In the genomic region with DNA sequence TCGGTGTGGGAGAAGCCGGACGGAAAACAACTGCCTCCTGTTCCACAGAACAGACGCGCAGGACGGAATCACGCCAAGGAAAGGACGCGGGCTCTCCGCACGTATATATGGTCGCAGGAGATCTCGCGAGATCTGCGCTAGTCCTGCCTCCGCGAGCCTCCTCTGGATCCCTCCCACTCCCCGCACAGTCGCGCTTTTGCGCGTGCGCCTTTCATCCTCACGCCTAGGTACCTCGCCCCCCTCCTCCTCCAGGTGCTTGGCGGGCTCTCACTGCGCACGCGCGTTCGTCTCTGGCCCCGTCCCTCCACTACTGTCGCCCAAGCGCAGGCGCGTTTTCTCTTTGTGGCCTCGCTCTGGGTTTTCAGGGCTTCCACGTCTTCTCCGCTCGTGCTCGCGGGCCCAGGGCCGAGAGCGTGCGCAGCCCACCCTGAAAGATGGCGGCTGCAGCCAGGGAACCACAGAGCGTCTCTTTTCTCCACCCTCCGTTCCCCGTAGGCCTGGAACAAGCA, we compare ENCODE assay signal across 8 mouse cellular contexts. TPM values are rescaled to one million over a fixed set of nuclear protein-coding genes. Genes with fewer than 3 reads are reported as not detected.
A peak's percentile ranks its signal among the peaks of the same experiment; 100 is the strongest.
DNase-seq lines count a peak whose midpoint lies in the region; ATAC-seq and TF ChIP-seq lines count a peak whose summit lies in the region.

A gene (minus strand): TSS at position 209 of the 509 bp plus-strand sequence.

- 3% methylated on average over 49 of the region's 49 CpGs for WGBS in forebrain, embryonic 16.5 days
- WGBS in lung, embryonic 14.5 days: 2% methylated on average over 49 of the region's 49 CpGs
- 4% methylated on average over 49 of the region's 49 CpGs for WGBS in olfactory bulb, adult 2 months
- WGBS in thymus, adult 2 months: 4% methylated on average over 49 of the region's 49 CpGs

- peak within 1 kb of the TSS; percentile 94 for H3K4me3 ChIP-seq in G1E (ENCODE audit: low read depth, low read length)
- peak within 1 kb of the TSS; percentile 100 for H3K4me3 ChIP-seq in forebrain, embryonic 16.5 days (replicated peaks; ENCODE audit: low read length)
- H3K4me3 ChIP-seq in layer of hippocampus, adult 2 months: peak within 1 kb of the TSS; percentile 85
- peak within 1 kb of the TSS; percentile 99 for H3K4me3 ChIP-seq in lung, embryonic 14.5 days (ENCODE audit: low read depth, low read length)
- peak within 1 kb of the TSS; percentile 85 for H3K4me3 ChIP-seq in olfactory bulb, adult 2 months (ENCODE audit: insufficient read depth, low read depth, low read length)
- peak within 1 kb of the TSS; percentile 64 for H3K4me3 ChIP-seq in thymus, adult 2 months (ENCODE audit: control insufficient read depth, insufficient read depth, low read length)

- peaks cover 42% of the 10 kb centered on the region for H3K36me3 ChIP-seq in G1E (replicated peaks)
- H3K36me3 ChIP-seq in forebrain, embryonic 16.5 days (ENCODE audit: control insufficient read depth, insufficient read depth): peaks cover 12% of the 10 kb centered on the region
- H3K36me3 ChIP-seq in lung, embryonic 14.5 days (ENCODE audit: insufficient read depth): peaks cover 34% of the 10 kb centered on the region
- peaks cover 17% of the 10 kb centered on the region for H3K36me3 ChIP-seq in thymus, adult 2 months (ENCODE audit: control insufficient read depth, insufficient read depth, low read length)

- intact Hi-C loops in heart, postnatal 36 days (cut with DNase I): loop anchor here (2.0 to 10.0 kb wide), 4 partner anchors 40 to 1672 kb away; a partner anchor contains a TSS

- H3K27me3 ChIP-seq in G1E (ENCODE audit: insufficient read depth, low read length): peaks cover 9% of the 10 kb centered on the region
- 0 out of 2 replicates have a peak, but pooled peaks cover 2% of the 10 kb centered on the region for H3K27me3 ChIP-seq in forebrain, embryonic 16.5 days (replicated peaks; ENCODE audit: control insufficient read depth, insufficient read depth, low read length)
- H3K27me3 ChIP-seq in lung, embryonic 14.5 days (ENCODE audit: insufficient read depth, low read length): no peaks in the 10 kb centered on the region
- H3K27me3 ChIP-seq in thymus, adult 2 months (ENCODE audit: control insufficient read depth, insufficient read depth, low read length): no peaks in the 10 kb centered on the region

- H3K4me2 ChIP-seq in forebrain, embryonic 16.5 days (ENCODE audit: low read length): peak within 1 kb of the TSS; percentile 98
- H3K4me2 ChIP-seq in lung, embryonic 14.5 days: peak within 1 kb of the TSS; percentile 83

- ATAC-seq in G1E (ENCODE audit: extremely low read depth, insufficient number of reproducible peaks, low FRiP score, poor library complexity, severe bottlenecking): peak; percentile 94
- peak; percentile 95 for ATAC-seq in forebrain, embryonic 16.5 days
- ATAC-seq in lung, embryonic 14.5 days (ENCODE audit: insufficient read depth): peak; percentile 94

- no peaks in the 10 kb centered on the region for H3K9me3 ChIP-seq in G1E (replicated peaks)
- no peaks in the 10 kb centered on the region for H3K9me3 ChIP-seq in forebrain, embryonic 16.5 days (ENCODE audit: control insufficient read depth, low read length)
- no peaks in the 10 kb centered on the region for H3K9me3 ChIP-seq in lung, embryonic 14.5 days (ENCODE audit: low read depth, low read length)

- TF ChIP-seq CTCF in G1E (IDR thresholded peaks at IDR 0.05; ENCODE audit: low read depth, low read length): no peak
- no peak for TF ChIP-seq CTCF in layer of hippocampus, adult 2 months (conservative IDR thresholded peaks at IDR 0.05)
- no peak for TF ChIP-seq CTCF in lung, embryonic 14.5 days (IDR thresholded peaks at IDR 0.05; ENCODE audit: low read depth)
- TF ChIP-seq CTCF in olfactory bulb, adult 2 months (IDR thresholded peaks at IDR 0.05; ENCODE audit: insufficient read depth, low read depth, low read length): no peak
- peak; percentile 35; the same call in 1 of the 2 replicates for TF ChIP-seq CTCF in thymus, adult 2 months (IDR thresholded peaks at IDR 0.05; ENCODE audit: borderline replicate concordance, control insufficient read depth, extremely low read depth, insufficient read depth, low read length, poor library complexity)

- peaks cover 20% of the 10 kb centered on the region for H3K4me1 ChIP-seq in G1E (ENCODE audit: insufficient read depth, low read depth, low read length)
- H3K4me1 ChIP-seq in forebrain, embryonic 16.5 days (replicated peaks; ENCODE audit: control insufficient read depth, insufficient read depth, low read length): peaks cover 10% of the 10 kb centered on the region
- 0 out of 2 replicates have a peak, but pooled peaks cover 5% of the 10 kb centered on the region for H3K4me1 ChIP-seq in lung, embryonic 14.5 days (ENCODE audit: insufficient read depth)
- no peaks in the 10 kb centered on the region for H3K4me1 ChIP-seq in olfactory bulb, adult 2 months (ENCODE audit: control insufficient read depth, insufficient read depth, low read length)
- H3K4me1 ChIP-seq in thymus, adult 2 months (replicated peaks; ENCODE audit: control insufficient read depth, insufficient read depth, low read length): peaks cover 5% of the 10 kb centered on the region

- DNase-seq in G1E (ENCODE audit: low spot score): peak; percentile 94
- peak; percentile 99 to 100 for DNase-seq in cerebellum, adult 18-20 months
- peak; percentile 99 for DNase-seq in heart, postnatal 36 days
- peak; percentile 99 to 100 for DNase-seq in layer of hippocampus, adult 2 months (ENCODE audit: low spot score in 2 of 2)
- peak; percentile 100 for DNase-seq in lung, embryonic 14.5 days
- peak; percentile 99 for DNase-seq in thymus, adult 2 months

- peak within 1 kb of the TSS; percentile 96 for H3K9ac ChIP-seq in forebrain, embryonic 16.5 days (replicated peaks; ENCODE audit: low read depth, low read length)
- H3K9ac ChIP-seq in lung, embryonic 14.5 days: peak within 1 kb of the TSS; percentile 95

- TF ChIP-seq POLR2A in olfactory bulb, adult 2 months (IDR thresholded peaks at IDR 0.05; ENCODE audit: insufficient read depth, low read depth, low read length): peak; percentile 67
- peak; percentile 64 for TF ChIP-seq POLR2A in thymus, adult 2 months (IDR thresholded peaks at IDR 0.05; ENCODE audit: control insufficient read depth, extremely low read depth, insufficient read depth, low read length, poor library complexity)

- H3K27ac ChIP-seq in forebrain, embryonic 16.5 days (ENCODE audit: low read length): peak within 1 kb of the TSS; percentile 99
- peak within 1 kb of the TSS; percentile 98 for H3K27ac ChIP-seq in layer of hippocampus, adult 2 months
- H3K27ac ChIP-seq in lung, embryonic 14.5 days (ENCODE audit: low read depth): peak within 1 kb of the TSS; percentile 98
- peak within 1 kb of the TSS; percentile 91 for H3K27ac ChIP-seq in olfactory bulb, adult 2 months (ENCODE audit: insufficient read depth, low read depth, low read length)
- peak within 1 kb of the TSS; percentile 60 for H3K27ac ChIP-seq in thymus, adult 2 months (ENCODE audit: control insufficient read depth, insufficient read depth, low read length)

RNA-seq across cellular contexts. Expression of the gene that starts here (rescaled TPM):
- total RNA-seq in G1E (2014; fragmentation: Nextera tagmentation) (3,846 and 4,095 TPM in 2 replicates), G1E (2017) (2,315 and 2,862 TPM in 2 replicates)
- polyA plus RNA-seq in G1E (2012): 327 and 458 TPM in 2 replicates
- polyA plus RNA-seq in forebrain, embryonic 16.5 days (2015; fragmentation: Nextera tagmentation; extraction: Ambion mirVana): 479 and 511 TPM in 2 replicates
- total RNA-seq in heart, postnatal 36 days (2021): 100 to 1,000 TPM; 132 to 163 TPM
- 100 to 1,000 TPM; 183 to 184 TPM for total RNA-seq in layer of hippocampus, adult 2 months (2021)
- polyA plus RNA-seq in lung, embryonic 14.5 days (2014; fragmentation: Nextera tagmentation; extraction: Ambion mirVana): 1,275 and 1,313 TPM in 2 replicates
- 551 TPM in 1 of 2 replicates, not detected in the other for polyA plus RNA-seq in olfactory bulb, adult 2 months (2012; ENCODE audit: insufficient read depth, insufficient read length, low replicate concordance, missing spikeins)
- polyA plus RNA-seq in thymus, adult 2 months (2012; rRNA removed): 166 and 186 TPM in 2 replicates

Comparison
In these comparisons a context has a peak if more than half of its experiments do, and no peak if none do; other contexts are left out.
1. Peak in every context shown above with its lines: DNase-seq, ATAC-seq, H3K4me3 ChIP-seq and H3K27ac ChIP-seq.
2. RNA of the gene that starts here (total RNA-seq): 2,315 to 4,095 TPM in G1E; 183 to 184 TPM in layer of hippocampus, adult 2 months and 132 to 163 TPM in heart, postnatal 36 days; every median in the first group is over 10 times any median in the second.